Mouse (Mus musculus) kidney, postnatal 36 days (tissue): Measurements from ENCODE around the gene Myo16.
A peak's percentile ranks its signal among the peaks of the same experiment; 100 is the strongest.

Experiments used
- DNase-seq, 2 experiments: peaks; one replicate each; pipeline ENCODE4 v3.0.0; 2021 to 2022; ENCODE audit warnings: mixed read lengths in 2 of 2

The Myo16 gene

DNA sequence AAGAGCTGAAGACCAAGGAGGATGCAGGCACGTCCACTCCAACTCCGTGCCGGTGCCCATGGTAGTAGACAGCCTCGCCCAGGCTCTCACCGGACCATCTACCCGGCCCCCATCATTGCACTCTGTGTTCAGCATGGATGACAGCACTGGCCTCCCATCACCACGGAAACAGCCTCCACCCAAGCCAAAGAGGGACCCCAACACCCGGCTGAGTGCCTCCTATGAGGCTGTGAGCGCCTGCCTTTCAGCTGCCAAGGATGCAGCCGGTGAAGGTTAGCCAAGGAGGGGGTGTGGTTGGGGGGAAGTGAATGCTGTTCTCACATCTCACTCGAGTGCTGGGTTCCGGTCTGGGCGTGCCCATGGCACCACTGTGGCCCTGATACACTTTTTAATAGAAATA, 408.3 kb downstream of the Myo16 start:
- DNase-seq, result no peak

DNA sequence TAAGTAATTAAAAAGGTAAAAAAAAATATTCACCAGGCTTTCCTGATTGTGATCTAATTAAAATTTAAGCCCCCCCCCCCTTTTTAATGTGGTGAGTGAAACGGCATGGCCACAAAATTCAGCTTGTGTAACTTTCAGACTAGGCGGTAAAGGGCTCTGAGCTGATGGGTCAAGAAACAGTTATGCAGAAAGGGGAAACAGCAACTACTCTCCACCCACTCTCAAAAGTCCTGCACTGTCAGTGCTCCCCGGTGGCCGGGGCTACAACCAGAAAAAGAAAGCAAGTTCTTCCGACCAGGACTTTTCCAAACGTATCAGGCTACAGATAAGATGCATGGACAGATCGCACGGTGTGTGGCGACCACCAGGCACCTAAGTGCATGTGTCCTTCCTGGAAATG, 408.9 kb downstream of the Myo16 start:
- no peak for DNase-seq

DNA sequence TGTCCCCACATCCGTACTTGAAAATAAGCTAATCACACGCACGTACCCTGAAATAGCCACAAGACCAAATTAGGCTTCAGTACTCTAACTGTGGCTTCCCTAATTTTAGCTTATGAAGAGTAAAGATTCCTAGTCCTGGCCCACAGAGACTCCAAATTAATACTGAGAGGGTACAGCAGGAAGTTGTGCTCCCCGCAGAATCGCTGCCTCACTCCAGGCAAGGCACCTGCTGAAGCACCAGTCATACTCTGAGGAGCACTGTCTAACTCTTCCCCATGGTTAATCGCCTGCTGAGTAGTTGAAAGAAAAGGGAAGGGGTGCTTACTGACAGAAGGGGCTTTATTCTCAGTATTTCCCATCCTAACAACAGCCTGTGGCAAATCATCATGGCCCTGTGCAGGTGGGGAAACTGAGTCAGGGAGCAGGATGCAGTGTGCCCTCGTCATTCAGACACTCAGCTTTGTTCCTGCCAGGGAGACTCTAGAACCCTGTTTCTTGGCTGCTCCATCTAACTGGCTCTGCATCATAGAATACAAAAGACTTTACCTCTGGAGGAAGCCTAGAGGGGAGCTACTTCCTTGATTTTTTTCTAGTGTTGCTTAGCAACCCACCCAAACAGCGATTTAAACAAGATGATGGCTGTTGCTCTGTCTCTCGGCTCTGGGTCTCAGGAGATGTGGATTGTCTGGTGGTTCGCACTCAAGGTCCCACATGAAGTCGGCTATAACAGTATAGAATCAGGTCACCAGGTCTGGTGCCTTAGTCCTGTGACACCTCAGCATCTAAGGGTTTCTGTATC, 411.7 kb downstream of the Myo16 start:
- DNase-seq, result no peak

DNA sequence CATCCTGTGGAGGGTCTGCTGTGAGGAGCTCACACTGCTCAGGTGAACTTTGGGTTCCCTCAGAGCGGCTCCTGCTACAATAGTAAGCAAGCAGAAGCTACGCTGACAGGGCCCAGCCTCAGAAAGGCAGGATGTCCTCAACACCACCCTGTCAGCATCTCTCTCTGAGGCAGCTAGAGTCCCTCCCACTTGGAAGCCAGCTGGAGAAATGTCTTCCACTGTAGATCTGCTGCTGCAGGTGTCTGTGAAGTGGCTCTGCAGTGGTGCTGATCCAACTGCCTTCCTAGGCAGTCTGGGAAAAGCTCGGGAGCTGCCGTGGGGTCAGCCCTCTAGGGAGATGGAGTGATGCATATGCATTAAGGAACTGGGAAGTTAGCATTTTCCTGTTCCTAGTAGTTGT, 414.7 kb downstream of the Myo16 start:
- DNase-seq, result no peak

DNA sequence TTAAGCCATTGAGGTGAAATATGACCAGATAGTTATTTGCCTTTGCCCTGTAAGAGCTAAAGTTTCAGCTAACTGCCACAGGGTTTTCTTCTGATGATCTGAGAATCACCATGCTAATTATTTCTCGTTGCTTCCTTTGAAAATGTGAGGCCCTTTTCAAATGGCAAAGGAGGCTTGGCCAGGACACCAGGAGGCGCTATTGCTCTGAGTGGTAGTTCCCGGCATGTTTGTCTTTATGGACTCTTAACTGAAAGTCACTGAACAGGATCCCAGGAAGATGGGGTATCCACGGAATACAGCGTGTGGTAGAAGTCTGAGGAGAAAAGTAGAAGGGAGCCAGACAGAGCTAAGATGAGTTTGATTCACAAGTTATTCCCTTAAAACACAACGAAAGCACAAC, 420.4 kb downstream of the Myo16 start:
- peak; percentile 73 to 92 for DNase-seq

DNA sequence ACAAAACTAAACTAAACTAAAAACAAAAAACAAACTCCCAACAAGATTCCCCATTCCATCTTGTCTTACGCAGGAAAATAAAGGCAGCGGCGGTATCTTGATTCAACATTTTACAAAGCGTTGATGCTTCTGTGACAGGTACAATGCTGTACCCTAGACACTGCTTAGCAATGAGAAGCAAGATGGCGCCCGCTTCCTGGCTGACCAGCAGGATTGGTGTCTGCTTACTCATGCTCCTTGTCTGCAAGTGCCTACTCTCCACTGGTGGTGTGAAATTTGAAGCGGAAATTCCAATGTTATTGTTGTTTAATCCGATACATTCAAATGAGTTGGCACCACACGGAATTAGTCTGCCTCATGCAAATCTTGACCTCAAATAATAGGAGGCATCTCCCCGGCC, 421.5 kb downstream of the Myo16 start:
- no peak for DNase-seq

DNA sequence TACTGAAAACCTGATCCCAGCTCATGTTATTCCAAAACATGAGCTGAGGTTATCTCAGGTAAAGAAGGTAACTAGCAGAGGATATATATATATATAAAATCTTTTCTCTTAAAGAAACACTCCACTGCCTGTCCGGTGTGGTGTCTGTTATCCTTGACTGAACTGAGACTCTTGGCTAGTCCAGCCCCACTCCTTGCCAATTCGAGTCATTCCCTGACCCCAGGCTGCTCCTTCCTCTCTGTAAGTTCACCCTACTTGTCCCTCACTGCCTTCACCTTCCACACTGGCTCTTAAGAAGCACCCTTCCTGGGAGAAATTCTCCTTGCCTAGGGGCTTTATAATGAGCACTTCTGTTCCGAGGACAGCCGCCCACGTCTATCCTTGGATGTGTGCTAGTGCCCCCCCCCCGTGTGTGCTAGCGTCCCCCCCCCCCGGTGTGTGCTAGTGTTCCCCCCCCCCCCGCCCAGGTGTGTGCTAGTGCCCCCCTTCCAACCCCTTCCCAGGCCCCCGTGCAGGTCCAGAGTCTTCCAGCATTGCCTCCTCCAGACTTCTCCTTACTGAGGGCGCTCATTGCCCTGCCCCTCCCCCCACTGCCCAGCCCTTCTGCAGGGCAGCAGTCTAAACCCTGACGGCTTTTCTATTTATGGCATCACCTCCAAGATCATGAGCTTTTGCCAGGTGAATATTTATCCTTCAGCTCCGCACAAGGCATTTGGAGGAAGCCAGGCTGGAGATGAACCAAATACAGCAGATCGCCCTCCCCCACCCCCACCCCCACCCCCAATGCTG, 433.4 kb downstream of the Myo16 start:
- peak; percentile 70 to 87 for DNase-seq

DNA sequence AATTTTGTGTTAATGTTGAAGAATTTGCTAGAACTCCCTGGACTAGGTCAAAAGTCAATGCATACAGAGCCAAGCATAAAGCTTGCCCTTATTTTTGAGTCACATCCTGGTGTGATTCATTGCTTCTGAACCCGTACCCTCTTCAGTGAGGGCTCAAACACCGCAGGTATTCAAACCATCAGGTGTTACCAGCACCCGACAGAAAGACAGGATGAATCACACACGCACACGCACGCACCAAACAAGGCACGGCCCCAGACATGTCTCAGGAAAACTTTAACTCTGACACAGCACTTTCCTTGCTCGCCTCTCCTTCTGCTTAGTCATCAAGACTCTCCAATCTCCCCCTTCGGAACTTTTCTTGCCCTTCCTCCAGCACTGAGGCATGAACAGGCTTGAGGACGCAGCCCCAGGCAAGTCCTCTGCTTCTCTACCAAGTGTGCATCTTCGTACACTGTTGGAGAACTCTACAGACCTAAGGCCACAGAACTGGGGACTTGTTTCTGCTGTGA, 435.8 kb downstream of the Myo16 start:
- peak in 1 of 2 experiments; percentile 13 for DNase-seq

DNA sequence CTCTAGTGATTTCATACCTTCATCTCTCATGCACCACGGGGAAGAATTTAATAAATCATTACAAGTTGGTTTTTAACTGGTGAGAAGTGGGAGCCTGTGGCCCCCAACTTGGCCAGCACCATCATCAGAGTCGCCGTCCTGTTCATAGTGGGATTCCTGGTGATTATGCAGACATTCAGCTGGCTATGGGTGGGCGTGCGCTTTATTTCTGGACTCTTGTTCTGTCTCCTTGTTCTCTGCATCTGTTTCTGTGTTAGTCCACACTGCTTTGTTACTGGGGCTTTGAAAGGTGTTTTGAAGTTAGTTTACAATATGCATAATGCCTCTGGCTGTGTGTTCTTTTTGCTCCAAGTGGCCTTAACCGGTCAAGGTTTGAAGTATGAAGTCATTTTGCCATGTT, 439.2 kb downstream of the Myo16 start:
- no peak for DNase-seq

DNA sequence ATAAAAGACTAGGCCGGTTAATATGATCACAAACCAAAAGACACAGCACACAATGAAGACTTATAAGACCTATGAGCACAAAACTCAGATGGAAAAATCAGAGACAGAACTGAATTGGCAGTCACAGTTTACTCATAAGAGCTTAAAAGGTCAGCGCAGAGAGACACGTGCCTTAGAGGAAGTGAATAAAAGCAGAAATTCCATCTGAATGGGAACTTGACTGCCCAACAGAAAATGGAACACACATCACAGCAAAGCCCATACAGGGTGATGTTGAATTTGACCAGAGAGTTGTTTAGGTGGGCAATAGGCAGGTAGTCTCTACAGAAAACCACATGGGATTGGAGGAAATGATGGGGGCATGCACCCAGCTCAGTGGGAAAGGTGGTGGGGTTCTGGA, 442.6 kb downstream of the Myo16 start:
- no peak for DNase-seq

DNA sequence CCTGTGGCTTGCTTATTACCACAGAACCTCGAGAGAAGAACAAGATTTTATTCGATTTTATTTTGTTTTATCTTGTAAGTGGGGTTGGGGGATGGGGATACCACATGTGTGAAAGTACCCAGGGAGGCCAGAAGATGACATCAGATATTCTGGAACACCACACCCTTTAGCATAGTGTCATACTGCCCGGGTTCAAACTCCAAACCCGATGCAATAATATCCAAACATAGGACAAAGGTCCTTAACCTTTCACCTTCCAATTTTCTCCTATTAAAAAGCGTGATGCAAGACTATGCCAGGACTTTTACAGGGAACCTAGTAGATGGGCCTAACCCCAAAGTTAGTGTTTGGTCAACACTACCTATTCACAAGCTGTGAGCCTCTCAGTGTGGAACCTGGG, 443.9 kb downstream of the Myo16 start:
- DNase-seq, result no peak

DNA sequence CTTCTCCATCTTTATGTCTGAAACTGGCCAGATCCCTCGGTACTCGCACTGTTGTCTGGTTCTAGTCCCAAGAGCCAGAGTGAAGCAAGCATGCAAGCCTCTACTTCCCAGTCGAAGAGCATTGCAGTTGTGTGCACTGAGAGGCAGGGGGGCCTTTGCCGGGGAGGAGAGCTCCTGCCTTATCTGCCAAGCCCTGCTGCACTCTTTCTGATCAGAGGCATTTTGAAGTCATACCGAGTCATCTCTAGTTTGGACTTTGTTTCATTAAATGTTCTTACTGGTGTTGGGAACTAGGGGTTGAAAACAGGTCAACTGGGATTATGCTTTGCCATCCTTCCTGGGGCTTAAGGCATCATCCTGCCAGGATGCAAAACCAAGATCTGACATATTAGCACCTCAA, 445.2 kb downstream of the Myo16 start:
- no peak for DNase-seq

DNA sequence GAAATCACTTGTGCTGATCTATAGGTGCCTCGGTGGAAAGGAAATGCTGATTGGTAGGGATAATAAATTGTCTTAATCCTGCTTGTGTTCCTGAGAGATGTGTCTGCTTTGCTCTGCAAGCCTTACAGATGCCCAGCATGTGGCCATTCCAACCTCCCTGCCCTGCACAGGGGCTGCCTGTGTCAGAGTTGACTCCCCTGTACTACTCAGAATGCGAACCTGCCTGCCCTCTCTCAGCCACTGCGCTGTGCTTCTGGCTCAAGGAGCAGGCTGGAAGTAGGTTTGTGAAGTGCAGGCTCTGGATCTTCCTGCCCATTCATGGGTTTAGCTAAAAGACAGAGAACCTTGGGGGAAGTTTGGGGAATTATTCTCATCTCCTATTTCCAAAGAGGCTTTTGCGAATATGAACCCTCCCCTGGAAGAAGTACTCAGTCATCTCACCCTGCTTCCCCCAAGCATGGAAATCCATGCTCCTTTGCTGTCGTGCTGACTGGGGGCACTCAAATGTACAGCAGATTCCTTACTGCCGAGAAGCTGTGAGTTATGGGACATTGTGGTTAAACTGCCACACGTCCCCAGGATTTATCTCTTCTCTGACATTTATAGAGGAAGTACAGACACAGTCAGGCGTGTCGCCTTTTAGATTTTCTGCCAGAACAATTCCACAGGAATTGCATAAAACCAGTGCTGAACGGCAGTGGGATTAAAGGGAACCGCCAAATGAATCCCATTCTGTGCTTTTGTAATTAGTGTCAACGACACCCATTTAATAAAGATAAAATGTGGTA, 452.5 kb downstream of the Myo16 start:
- DNase-seq, result peak; percentile 8 to 12

DNA sequence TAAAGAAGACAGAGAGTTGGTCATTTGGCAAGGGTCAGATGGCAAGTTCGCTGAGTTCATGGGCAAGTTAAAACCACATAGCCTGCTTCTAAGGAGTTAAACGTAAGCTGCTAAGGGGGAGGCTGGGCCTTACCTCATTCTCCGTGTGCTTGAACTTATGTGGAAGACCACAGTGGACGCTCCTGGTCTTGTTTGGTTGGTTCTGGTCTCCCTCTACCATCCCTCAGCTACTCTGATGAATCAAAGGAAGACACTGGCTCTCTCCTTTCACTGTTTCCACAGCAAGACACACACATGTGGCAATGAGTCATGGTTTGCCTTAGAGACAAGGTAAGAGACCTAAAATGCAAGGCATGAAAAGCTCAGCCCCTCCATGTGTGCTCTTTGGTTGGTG, 453.1 kb downstream of the Myo16 start:
- no peak for DNase-seq

DNA sequence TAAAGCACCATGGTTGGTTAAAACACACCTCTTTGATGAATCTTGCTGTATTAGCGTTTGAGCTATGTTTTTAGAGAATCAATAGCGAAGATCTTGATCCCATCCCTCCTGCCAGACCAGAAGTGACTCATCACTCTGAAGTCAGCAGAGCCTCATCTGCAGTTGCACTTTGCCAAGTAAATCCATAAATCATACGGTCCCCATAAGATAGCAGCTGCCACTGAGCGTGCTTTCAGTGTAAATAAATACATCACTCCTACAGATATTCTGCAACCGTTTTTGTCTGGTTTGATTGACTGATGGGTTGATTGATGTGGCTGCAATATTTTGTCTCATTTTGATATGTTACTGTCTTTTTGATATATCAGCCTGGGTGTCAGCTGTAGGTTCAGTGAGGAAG, 457.9 kb downstream of the Myo16 start:
- DNase-seq, result no peak

DNA sequence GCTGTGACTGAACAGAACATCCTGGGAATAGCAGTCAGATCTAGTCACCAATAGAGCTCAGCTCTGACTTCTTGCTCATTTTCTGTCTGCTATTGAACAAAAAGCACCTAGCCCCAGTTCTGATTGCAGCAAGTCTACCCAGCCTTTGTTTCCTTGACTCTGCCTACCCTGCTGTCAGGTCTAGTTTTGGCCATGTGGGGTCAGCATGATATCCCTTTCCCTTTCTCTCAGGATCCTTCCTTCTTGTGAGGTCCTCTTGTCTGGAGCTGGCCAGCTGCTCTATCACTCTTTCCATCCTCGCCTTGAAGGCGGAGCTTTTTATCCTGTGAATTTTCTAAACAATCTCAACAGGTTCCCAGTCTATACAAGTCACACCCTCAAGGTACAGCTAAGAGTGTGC, 459.7 kb downstream of the Myo16 start:
- peak; percentile 9 to 20 for DNase-seq

DNA sequence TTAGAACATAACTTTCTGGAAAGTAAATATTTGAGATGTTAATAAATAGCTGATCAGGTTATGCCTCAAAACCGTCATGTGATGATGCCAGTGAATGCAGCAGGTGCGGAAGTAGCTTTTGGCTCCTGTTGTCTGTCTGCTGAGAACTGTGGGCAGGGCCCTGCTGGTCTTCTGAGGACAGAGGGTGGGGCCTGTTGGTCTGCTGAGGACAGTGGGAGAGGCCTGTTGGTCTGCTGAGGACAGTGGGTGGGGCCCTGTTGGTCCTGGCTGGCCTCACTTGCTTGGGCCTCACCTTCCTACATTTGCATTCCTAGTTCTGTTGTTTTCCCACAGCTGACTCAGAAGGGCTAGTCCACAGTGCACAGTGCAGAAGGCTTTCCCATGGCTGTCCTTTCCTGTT, 466.0 kb downstream of the Myo16 start:
- DNase-seq, result peak; percentile 27 to 40

DNA sequence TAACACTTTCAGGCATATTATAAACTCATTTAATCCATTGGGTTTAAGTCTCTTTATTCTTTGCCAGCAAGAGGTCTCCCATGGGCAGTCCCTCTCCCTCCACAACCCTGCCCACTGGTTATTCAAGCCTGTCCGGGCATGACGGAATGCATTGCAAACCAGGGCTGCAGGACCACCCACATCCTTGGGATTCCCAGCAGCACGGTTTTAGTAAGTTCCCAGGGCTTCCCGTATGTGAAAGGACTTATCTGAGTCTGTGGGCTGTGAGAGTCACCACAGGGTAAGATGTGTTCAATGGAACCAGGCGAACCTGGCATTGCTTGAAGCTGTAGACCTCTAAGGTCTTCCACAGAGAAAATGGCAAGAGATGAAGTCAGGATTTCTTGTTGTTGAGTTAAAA, 471.6 kb downstream of the Myo16 start:
- DNase-seq, result no peak

DNA sequence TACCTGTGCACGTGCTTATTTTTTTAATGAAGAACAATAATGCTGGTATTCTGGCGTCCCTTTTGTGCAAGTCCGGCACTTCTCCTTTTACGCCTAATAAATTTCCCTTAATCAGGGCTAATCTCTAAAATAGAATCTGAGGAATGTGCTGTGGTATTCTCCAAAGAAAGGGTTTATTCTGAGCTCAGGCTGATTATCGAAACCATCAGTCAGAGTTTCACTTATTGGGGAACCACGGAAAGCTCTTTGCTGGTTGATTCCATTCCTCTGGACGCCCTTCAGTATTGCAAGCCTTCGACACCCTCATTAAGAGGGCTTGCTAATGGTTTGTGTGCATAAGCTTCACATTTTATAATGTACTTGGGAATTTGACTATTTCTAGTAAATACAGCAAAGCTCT, 475.0 kb downstream of the Myo16 start:
- no peak for DNase-seq

DNA sequence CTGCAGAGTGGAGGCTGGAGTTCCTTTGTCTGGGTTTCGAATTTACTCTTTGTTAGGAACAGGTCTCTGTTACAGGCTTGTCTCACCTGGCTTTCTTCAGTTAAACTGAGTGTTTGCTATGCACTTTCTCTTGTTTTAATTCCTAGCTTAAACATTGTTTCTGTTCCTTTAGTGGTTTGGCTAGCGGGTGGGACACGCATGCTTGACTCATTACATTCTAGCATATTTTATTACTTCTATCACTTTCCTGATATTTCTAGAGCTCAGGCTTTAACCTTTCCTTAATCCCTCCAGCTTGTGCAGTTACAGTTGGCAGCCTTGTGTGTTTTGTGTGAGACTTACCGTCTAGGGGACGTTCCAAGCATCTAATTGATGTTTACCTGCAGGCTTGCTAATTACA, 476.2 kb downstream of the Myo16 start:
- no peak for DNase-seq

DNA sequence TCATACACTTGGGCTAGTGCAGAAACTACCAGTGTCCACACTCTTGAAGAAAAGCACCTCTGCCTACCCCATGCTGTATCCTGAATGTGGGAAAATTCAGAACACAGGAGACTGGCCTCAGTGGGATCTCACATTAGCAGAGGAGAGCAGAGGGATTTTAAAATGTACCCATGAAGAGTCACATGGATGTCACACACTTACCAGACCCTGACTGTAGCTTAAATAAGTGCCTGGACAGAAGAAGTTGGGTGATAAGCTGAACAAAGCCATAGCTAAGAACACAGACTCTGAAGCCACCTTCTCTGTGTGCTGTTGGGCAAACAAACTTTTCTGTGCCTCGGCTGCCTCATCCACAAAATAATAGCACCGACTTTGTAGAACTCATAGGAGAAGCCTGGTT, 477.3 kb downstream of the Myo16 start:
- no peak for DNase-seq

DNA sequence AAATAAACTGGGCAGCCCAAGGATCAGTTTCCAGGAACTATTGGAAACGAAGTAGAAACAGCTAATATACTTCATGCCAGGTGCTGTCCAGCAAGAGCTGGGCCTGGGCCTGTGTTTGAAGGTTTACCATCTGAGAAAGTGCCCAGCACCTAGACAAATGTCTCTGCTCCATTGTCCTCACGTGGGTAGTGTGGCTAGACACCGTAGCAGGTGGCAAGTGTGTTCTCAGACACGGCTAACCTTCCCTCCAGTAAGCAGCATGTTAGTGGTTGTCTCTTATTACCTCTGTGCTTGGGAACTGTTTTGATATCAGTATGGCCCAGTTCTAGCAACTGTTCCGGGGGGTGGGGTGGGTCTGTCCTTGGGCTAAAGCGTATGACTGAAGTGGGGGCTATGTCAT, 478.9 kb downstream of the Myo16 start:
- DNase-seq, result no peak
